Mouse (Mus musculus) heart, postnatal 0 days (tissue): Measurements from ENCODE around the gene Larp1. TPM values are rescaled to one million over a fixed set of nuclear protein-coding genes. Genes with fewer than 3 reads are reported as not detected.
"Not testable (repeated sequence)": the region's sequence is repeated elsewhere in the genome, so short reads cannot be mapped to it uniquely, and the experiment has no call there.

Source experiments
- ATAC-seq: fragments of 200-750 bp; cut with Nextera tagmentation; 2 replicates; pipeline ENCODE4 v1.8.0; 2017; ENCODE audit warnings: low read depth, moderate number of reproducible peaks, moderate library complexity; ENCODE audit not compliant: insufficient read depth
- DNase-seq: peaks from one replicate; pipeline ENCODE4 v3.0.0-alpha.2; 2016; ENCODE audit warnings: low spot score
- H3K27ac ChIP-seq: fragments of 300-500 bp; sonication (generic); 2 replicates; pipeline ENCODE4 v1.5.1; 2014; ENCODE audit warnings: low read depth, mild to moderate bottlenecking
- H3K27me3 ChIP-seq: fragments of 300-500 bp; sonication (generic); 2 replicates; pipeline ENCODE4 v1.6.1; 2014; ENCODE audit warnings: low read length, mixed read lengths; ENCODE audit not compliant: control insufficient read depth, insufficient read depth
- H3K36me3 ChIP-seq: fragments of 300-500 bp; sonication (generic); replicated peaks from 2 replicates; pipeline ENCODE4 v1.6.1; 2014; ENCODE audit warnings: low read length, mixed read lengths; ENCODE audit not compliant: control insufficient read depth, insufficient read depth
- H3K4me1 ChIP-seq: fragments of 300-500 bp; sonication (generic); 2 replicates; pipeline ENCODE4 v1.6.1; 2014; ENCODE audit warnings: antibody characterized with exemption; ENCODE audit not compliant: control insufficient read depth, insufficient read depth
- H3K4me2 ChIP-seq: fragments of 300-500 bp; sonication (generic); 2 replicates; pipeline ENCODE4 v1.6.1; 2014; ENCODE audit warnings: low read depth, mild to moderate bottlenecking, low read length, moderate library complexity
- H3K4me3 ChIP-seq: fragments of 300-500 bp; sonication (generic); 2 replicates; pipeline ENCODE4 v1.5.1; 2014; ENCODE audit warnings: low read depth, low read length
- H3K9ac ChIP-seq: fragments of 300-500 bp; sonication (generic); replicated peaks from 2 replicates; pipeline ENCODE4 v1.6.1; 2014; ENCODE audit warnings: low read depth, low read length, mixed read lengths
- H3K9me3 ChIP-seq: fragments of 300-500 bp; sonication (generic); replicated peaks from 2 replicates; pipeline ENCODE4 v1.6.1; 2016; ENCODE audit warnings: low read length; ENCODE audit not compliant: control insufficient read depth
- CTCF ChIP-seq: IDR thresholded peaks from 2 replicates; pipeline ENCODE4 v1.5.1; 2016; ENCODE audit warnings: antibody characterized with exemption, control low read depth, low read depth
- EP300 ChIP-seq: IDR thresholded peaks from 2 replicates; pipeline ENCODE4 v1.6.1; 2016; ENCODE audit warnings: antibody characterized with exemption, low read depth
- WGBS: fragments of 180-500 bp; shearing (Covaris S2); extraction: QIAGEN DNeasy Blood & Tissue Kit; methylation state at CpG from one replicate; pipeline ENCODE4 v1.1.7; 2014; 5-methylcytosine and 5-hydroxymethylcytosine counted together
- polyA plus RNA-seq: library from polyadenylated mRNA; unstranded; fragments of >200 nt; fragmentation: Nextera tagmentation; extraction: Ambion mirVana; gene quantifications from 2 replicates; pipeline ENCODE4 v1.2.1, GENCODE M21; 2015
- total RNA-seq: library from RNA; depleted of rRNA; stranded (reverse); fragments of >200 nt; gene quantifications from 2 replicates; pipeline ENCODE4 v1.2.3, GENCODE M21; 2014; ENCODE audit warnings: low replicate concordance

The Larp1 gene
- total and polyA plus RNA-seq, 2 experiments from 2014 or later: 8.3 to 18.2 TPM

DNA sequence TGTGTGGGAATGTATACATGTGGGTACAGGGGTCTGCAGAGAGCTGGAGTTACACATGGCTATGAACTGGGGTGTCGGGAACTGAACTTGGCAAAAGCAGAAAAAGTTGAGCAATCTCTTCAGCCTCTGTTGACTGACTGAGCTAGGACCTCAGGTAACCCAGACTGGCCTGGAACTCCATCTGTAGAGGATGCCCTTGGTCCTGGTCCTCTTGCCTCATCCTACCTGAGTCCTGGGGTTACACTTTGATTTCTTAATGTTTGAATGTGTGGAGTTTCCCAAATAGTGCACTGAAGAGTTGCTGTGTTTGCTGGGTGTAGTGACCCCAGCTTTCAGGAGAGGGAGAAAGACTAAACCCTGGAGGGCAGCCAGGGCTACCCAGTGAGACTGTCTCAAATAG is 86.7 kb downstream of the Larp1 start:
- Histone ChIP-seq H3K4me1 (peaks cover 8% of the 10 kb centered on the region; the same call in 1 of the 2 replicates), H3K27me3 (no peaks in the 10 kb centered on the region), H3K4me3 (no peak overlapping the region), H3K27ac (no peak overlapping the region), H3K4me2 (no peak overlapping the region), H3K9ac (no peak overlapping the region), H3K9me3 (no peaks in the 10 kb centered on the region), H3K36me3 (no peaks in the 10 kb centered on the region)
- WGBS: 91% methylated on average over 1 of the region's 1 CpGs
- ATAC-seq (no peak), DNase-seq (no peak)
- no peak for TF ChIP-seq EP300
- TF ChIP-seq CTCF: no peak

DNA sequence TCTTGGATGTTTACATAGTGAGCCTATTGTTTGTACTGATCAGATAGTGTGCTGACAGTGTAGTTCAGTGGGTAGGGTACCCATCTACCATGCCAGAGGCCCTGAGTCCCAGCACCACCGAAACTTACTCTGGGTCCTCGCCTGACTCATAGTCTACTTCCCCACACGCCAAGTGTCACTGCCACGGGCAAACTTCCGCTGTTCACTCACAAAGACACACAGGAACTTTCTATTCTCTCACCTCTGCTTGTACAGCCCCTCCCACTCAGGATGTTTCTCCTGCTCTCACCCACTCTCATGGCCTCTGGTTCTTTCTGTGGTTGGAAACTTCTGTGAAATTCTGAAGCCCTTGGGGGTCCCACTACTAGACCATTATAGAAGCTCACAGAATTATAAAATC is 87.3 kb downstream of the Larp1 start:
- H3K4me3 ChIP-seq: no peak overlapping the region
- H3K9ac ChIP-seq: no peak overlapping the region
- H3K36me3 ChIP-seq: no peaks in the 10 kb centered on the region
- no peaks in the 10 kb centered on the region for H3K27me3 ChIP-seq
- no peak for ATAC-seq
- H3K4me1 ChIP-seq: peaks cover 8% of the 10 kb centered on the region; the same call in 1 of the 2 replicates
- H3K4me2 ChIP-seq: no peak overlapping the region
- no peak overlapping the region for H3K27ac ChIP-seq
- WGBS: 75% methylated on average over 5 of the region's 5 CpGs
- DNase-seq: no peak
- TF ChIP-seq CTCF (no peak), EP300 (no peak)
- H3K9me3 ChIP-seq: no peaks in the 10 kb centered on the region

DNA sequence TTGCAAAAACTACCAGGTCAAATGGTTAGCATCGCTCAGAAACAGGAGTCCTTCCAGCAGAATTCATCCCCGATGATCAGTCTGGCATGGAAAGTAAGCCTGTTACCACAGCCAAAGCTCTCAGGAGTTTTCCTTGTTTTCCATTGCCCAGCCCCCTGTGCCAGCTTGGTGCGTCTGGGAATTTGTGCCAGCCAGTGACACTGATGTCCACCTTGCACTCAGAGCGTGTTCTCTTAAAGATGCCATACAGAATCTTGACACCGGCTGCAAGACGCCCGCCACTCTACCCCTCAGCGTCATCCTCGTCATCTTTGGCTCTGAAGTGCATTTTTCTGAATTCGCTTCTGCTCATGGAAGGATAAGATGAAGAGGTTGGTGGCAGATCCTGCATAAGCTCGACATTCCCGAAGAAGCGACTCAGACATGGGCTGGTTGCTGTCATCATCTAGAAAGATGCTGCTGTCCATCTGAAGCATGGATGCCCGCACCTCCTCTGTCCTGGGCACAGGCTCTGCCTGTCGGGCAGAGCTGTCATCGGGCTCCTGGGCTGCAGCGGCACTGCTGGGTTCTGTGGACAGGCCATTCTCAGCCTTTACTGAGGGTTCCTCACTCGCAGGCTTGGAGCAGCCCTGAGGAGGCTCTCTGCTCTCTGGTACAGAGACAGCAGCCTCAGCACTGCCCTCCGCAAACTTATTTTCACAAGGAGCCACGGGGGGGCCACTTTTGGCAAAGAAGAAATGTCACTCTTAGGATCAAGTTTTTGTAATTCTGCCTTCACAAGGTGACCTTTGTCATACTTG is 88.2 kb downstream of the Larp1 start:
- H3K9me3 ChIP-seq: no peaks in the 10 kb centered on the region
- H3K27ac ChIP-seq: no peak overlapping the region
- H3K4me2 ChIP-seq: peak overlapping the region; percentile 75
- WGBS: 39% methylated on average over 20 of the region's 20 CpGs
- TF ChIP-seq EP300: no peak
- no peak for TF ChIP-seq CTCF
- peak overlapping the region; percentile 43 for H3K4me3 ChIP-seq
- peak overlapping the region; percentile 35; the same call in 1 of the 2 replicates for H3K9ac ChIP-seq
- peaks cover 8% of the 10 kb centered on the region; the same call in 1 of the 2 replicates for H3K4me1 ChIP-seq
- ATAC-seq: no peak
- no peaks in the 10 kb centered on the region for H3K27me3 ChIP-seq
- no peaks in the 10 kb centered on the region for H3K36me3 ChIP-seq
- DNase-seq: no peak

DNA sequence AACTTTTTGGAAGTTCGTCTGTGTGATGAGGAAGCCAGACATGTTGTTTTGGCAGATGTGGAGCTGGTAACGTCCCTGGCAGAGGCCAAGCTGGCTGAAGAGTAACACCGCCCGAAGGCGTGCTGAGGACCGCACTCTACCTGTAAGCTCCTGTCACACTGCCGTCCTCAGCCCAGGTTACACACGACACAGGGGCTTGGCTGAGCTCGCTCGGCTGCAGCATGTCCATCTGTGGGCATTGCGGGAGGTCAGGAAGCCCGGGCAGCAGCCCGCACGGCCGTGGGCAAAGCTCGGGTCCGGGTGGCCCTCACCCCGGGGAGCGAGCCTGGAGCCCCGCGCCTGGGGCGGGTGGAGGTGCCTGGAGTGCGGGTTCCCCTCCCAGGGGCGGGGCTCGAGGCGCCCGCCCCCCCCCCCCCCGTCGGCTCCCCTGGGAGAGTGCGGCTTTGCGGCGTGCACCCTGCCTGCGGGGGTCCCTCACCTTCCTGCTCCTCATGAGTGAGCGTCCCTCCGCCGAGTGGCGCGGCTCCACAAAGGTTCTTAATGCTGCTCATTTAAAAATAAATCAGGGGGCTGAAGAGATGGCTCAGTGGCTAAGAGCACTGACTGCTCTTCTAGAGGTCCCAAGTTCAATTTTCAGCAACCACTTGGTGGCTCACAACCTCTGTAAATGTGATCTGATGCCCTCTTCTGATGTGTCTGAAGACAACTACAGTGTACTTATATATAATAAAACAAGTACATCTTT is 88.9 kb downstream of the Larp1 start:
- Histone ChIP-seq H3K4me3 (peak overlapping the region; percentile 43), H3K4me1 (peaks cover 5% of the 10 kb centered on the region; the same call in 1 of the 2 replicates), H3K4me2 (peak overlapping the region; percentile 75), H3K9ac (peak overlapping the region; percentile 35; the same call in 1 of the 2 replicates), H3K36me3 (no peaks in the 10 kb centered on the region), H3K9me3 (no peaks in the 10 kb centered on the region), H3K27me3 (no peaks in the 10 kb centered on the region), H3K27ac (no peak overlapping the region)
- TF ChIP-seq EP300: no peak
- no peak for TF ChIP-seq CTCF
- DNase-seq: no peak
- 3% methylated on average over 21 of the region's 38 CpGs for WGBS
- peak; percentile 48; the same call in 1 of the 2 replicates for ATAC-seq

DNA sequence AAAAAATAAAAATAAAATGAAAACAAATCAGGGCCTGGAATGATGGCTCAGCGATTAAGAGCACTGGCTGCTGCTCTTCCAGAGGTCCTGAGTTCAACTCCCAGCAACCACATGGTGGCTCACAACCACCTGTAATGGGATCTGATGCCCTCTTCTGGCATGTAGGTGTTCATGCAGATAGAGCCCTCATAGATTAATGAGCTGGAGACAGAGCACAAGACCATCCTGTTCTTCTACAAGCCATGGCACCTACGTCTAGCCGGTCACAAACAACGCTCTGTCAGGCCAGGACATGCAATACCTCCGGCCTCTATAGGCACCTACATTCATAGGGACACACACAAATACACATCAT is 89.5 kb downstream of the Larp1 start:
- not testable (repeated sequence) for H3K27ac ChIP-seq, H3K9ac ChIP-seq, H3K36me3 ChIP-seq, ATAC-seq, H3K9me3 ChIP-seq, H3K27me3 ChIP-seq, H3K4me1 ChIP-seq, DNase-seq
- H3K4me3 ChIP-seq: peak overlapping the region; percentile 43; the same call in 1 of the 2 replicates
- WGBS: 67% methylated on average over 5 of the region's 5 CpGs
- peak overlapping the region; percentile 75; the same call in 1 of the 2 replicates for H3K4me2 ChIP-seq
- TF ChIP-seq CTCF: peak; percentile 16; the same call in 1 of the 2 replicates
